In genomic region chr2:63702333-63703096, GRCm38 (mm10) we compare ENCODE assay signal across 8 mouse cellular contexts.
DNase-seq lines count a peak whose midpoint lies in the region; ATAC-seq and TF ChIP-seq lines count a peak whose summit lies in the region.

No protein-coding gene starts in this region.

- no peaks in the 10 kb centered on the region for H3K27me3 ChIP-seq in forebrain, postnatal 0 days (ENCODE audit: insufficient read depth, low read length)
- no peaks in the 10 kb centered on the region for H3K27me3 ChIP-seq in hindbrain, embryonic 14.5 days (ENCODE audit: control insufficient read depth, insufficient read depth, low read length)

- H3K4me3 ChIP-seq in forebrain, postnatal 0 days (ENCODE audit: low read depth, low read length) = peak overlapping the region; percentile 36
- H3K4me3 ChIP-seq in hindbrain, embryonic 14.5 days (replicated peaks; ENCODE audit: low read length) = peak overlapping the region; percentile 32

- H3K4me2 ChIP-seq in forebrain, postnatal 0 days (ENCODE audit: low read depth) = peak overlapping the region; percentile 76
- H3K4me2 ChIP-seq in hindbrain, embryonic 14.5 days (replicated peaks) = peak overlapping the region; percentile 64

- H3K9ac ChIP-seq in forebrain, postnatal 0 days = peak overlapping the region; percentile 41
- peak overlapping the region; percentile 71 for H3K9ac ChIP-seq in hindbrain, embryonic 14.5 days

- 2% methylated on average over 22 of the region's 22 CpGs for WGBS in forebrain, postnatal 0 days
- under 1% methylated on average over 21 of the region's 22 CpGs for WGBS in hindbrain, embryonic 14.5 days

- no peak for TF ChIP-seq CTCF in forebrain, postnatal 0 days (IDR thresholded peaks at IDR 0.05; ENCODE audit: low read depth)

- H3K27ac ChIP-seq in forebrain, postnatal 0 days (ENCODE audit: low read depth, low read length) = no peak overlapping the region
- peak overlapping the region; percentile 60 for H3K27ac ChIP-seq in hindbrain, embryonic 14.5 days

- H3K4me1 ChIP-seq in forebrain, postnatal 0 days (ENCODE audit: insufficient read depth) = no peaks in the 10 kb centered on the region
- H3K4me1 ChIP-seq in hindbrain, embryonic 14.5 days (replicated peaks; ENCODE audit: control insufficient read depth, insufficient read depth, low read length) = peaks cover 7% of the 10 kb centered on the region

- no peaks in the 10 kb centered on the region for H3K36me3 ChIP-seq in forebrain, postnatal 0 days (ENCODE audit: insufficient read depth)
- H3K36me3 ChIP-seq in hindbrain, embryonic 14.5 days (replicated peaks; ENCODE audit: control insufficient read depth, insufficient read depth) = no peaks in the 10 kb centered on the region

- ATAC-seq in forebrain, postnatal 0 days = peak; percentile 91
- ATAC-seq in hindbrain, embryonic 14.5 days (ENCODE audit: low FRiP score) = peak; percentile 95

- no peaks in the 10 kb centered on the region for H3K9me3 ChIP-seq in forebrain, postnatal 0 days (ENCODE audit: low read length)
- H3K9me3 ChIP-seq in hindbrain, embryonic 14.5 days (ENCODE audit: control insufficient read depth, low read length) = no peaks in the 10 kb centered on the region

- peak; percentile 19 for DNase-seq in 3T3-L1 (ENCODE audit: low read depth, low spot score)
- DNase-seq in adrenal gland, postnatal 36 days = peak; percentile 22 to 62
- DNase-seq in forebrain, postnatal 0 days = peak; percentile 60
- peak; percentile 59 for DNase-seq in hindbrain, embryonic 14.5 days (ENCODE audit: low spot score)
- DNase-seq in layer of hippocampus, postnatal 36 days = peak; percentile 17 to 21
- peak; percentile 44 for DNase-seq in lung, postnatal 10 days
- DNase-seq in right cerebral cortex, postnatal 10 days (ENCODE audit: low spot score in 2 of 2) = peak; percentile 44 to 69
- DNase-seq in c-Kit-positive CD71-positive TER-119-positive erythroid progenitor cells, embryonic 14.5 days (ENCODE audit: low spot score) = no peak
